Mouse (Mus musculus): ENCODE data around the gene Cyp4a10. TPM values are rescaled to one million over a fixed set of nuclear protein-coding genes. Genes with fewer than 3 reads are reported as not detected.

The Cyp4a10 gene
- total RNA-seq, 2 experiments from 2014 or later: not detected

Other genes starting within 250 kb of the Cyp4a10 start
- not detected for gene Cyp4a12a, start 219.2 kb upstream of the Cyp4a10 start, total RNA-seq (2021)
- not detected for gene Cyp4a12b, start 106.6 kb upstream of the Cyp4a10 start, total RNA-seq (2021)
- gene Cyp4a30b, start 65.7 kb upstream of the Cyp4a10 start, total RNA-seq (2021): not detected
- not detected for gene Cyp4a14, start 22.1 kb upstream of the Cyp4a10 start, total RNA-seq (2021)
- not detected for gene Cyp4a31, start 45.4 kb downstream of the Cyp4a10 start, total RNA-seq (2021)
- gene Cyp4a32, start 82.7 kb downstream of the Cyp4a10 start, total RNA-seq (2021): not detected
- 1 to 10 TPM; 1.2 to 1.3 TPM for gene Cyp4b1, start 129.5 kb downstream of the Cyp4a10 start, total RNA-seq (2021)
- 10 to 100 TPM; 53.6 to 56.3 TPM for gene Efcab14, start 219.5 kb downstream of the Cyp4a10 start, total RNA-seq (2021)